Mouse (Mus musculus): ENCODE measurements around the gene Rab23.

DNA sequence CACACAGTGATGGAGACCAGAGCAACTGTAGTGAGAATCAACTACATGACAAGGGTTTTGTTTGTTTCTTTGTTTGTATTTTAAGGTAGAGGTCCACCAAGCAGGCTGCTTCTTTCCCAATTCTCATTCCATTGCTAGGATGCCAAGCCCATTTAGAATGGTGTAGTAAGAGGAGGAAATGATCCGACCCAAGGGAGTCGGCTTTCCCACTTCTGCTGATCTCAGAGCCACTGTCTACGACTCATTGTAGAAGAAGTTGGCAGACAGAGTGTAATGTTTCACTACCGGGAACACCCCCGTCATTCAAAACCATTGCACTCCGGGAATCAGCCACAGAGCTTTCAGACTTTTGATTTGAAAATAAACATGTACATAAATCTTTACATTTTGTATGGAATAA lies 4.8 kb downstream of the Rab23 start:
- no peak for TF ChIP-seq CTCF (IDR thresholded peaks at IDR 0.05; ENCODE audit: borderline replicate concordance, insufficient read depth, low read length)
- TF ChIP-seq POLR2A (IDR thresholded peaks at IDR 0.05; ENCODE audit: low read depth, low read length): no peak
